Mouse (Mus musculus) neural tube, embryonic 15.5 days (tissue): ENCODE results near the gene Camta1. TPM values are rescaled to one million over a fixed set of nuclear protein-coding genes. Genes with fewer than 3 reads are reported as not detected.
"Not testable (repeated sequence)": the region's sequence is repeated elsewhere in the genome, so short reads cannot be mapped to it uniquely, and the experiment has no call there.

Source experiments
- ATAC-seq: fragments of 200-750 bp; cut with Nextera tagmentation; 2 replicates; pipeline ENCODE4 v1.8.0; 2017; ENCODE audit warnings: mild to moderate bottlenecking, moderate TSS enrichment, moderate library complexity; ENCODE audit not compliant: low FRiP score
- H3K27ac ChIP-seq: fragments of 300-500 bp; sonication (generic); replicated peaks from 2 replicates; pipeline ENCODE4 v1.5.1; 2015; ENCODE audit warnings: mild to moderate bottlenecking, inconsistent platforms
- H3K27me3 ChIP-seq: fragments of 300-500 bp; sonication (generic); replicated peaks from 2 replicates; pipeline ENCODE4 v1.6.1; 2015; ENCODE audit warnings: inconsistent platforms
- H3K36me3 ChIP-seq: fragments of 300-500 bp; sonication (generic); 2 replicates; pipeline ENCODE4 v1.6.1; 2015; ENCODE audit warnings: inconsistent platforms
- H3K4me1 ChIP-seq: fragments of 300-500 bp; sonication (generic); 2 replicates; pipeline ENCODE4 v1.6.1; 2015; ENCODE audit warnings: inconsistent platforms
- H3K4me2 ChIP-seq: fragments of 300-500 bp; sonication (generic); 2 replicates; pipeline ENCODE4 v1.6.1; 2015; ENCODE audit warnings: inconsistent platforms, mild to moderate bottlenecking, moderate library complexity
- H3K4me3 ChIP-seq: fragments of 300-500 bp; sonication (generic); replicated peaks from 2 replicates; pipeline ENCODE4 v1.5.1; 2015; ENCODE audit warnings: mild to moderate bottlenecking, inconsistent platforms
- H3K9ac ChIP-seq: fragments of 300-500 bp; sonication (generic); replicated peaks from 2 replicates; pipeline ENCODE4 v1.6.1; 2015; ENCODE audit warnings: mild to moderate bottlenecking, inconsistent platforms
- H3K9me3 ChIP-seq: fragments of 300-500 bp; sonication (generic); replicated peaks from 2 replicates; pipeline ENCODE4 v1.6.1; 2016; ENCODE audit warnings: inconsistent platforms
- WGBS: fragments of 180-500 bp; shearing (Covaris S2); methylation state at CpG from one replicate; pipeline ENCODE4 v1.1.7; 2015; ENCODE audit warnings: mixed read lengths; 5-methylcytosine and 5-hydroxymethylcytosine counted together
- polyA plus RNA-seq: library from polyadenylated mRNA; unstranded; fragments of >200 nt; fragmentation: Nextera tagmentation; extraction: Ambion mirVana; gene quantifications from 2 replicates; pipeline ENCODE4 v1.2.1, GENCODE M21; 2015

Camta1 gene
- polyA plus RNA-seq, 1 experiment from 2014 or later, result 161 TPM

DNA sequence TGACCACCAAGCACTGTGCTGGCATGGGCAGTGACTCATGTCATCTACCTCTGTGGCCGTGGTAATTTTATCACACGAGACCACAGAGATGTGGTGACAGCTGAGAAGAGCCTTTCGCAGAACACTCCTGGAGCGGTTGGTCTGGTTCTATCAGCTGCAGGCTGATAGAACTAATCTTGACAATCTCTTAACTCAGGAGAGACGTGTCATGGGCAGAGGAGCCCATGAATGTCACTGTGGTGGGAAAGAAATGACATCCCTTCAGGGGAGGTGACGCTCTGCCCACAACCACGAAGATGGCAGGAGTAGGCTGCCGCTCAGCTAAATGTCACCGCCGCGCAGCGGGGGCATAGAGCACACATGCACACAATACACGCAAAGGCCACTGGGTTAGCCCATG lies 937.4 kb downstream of the Camta1 start:
- no peaks in the 10 kb centered on the region for H3K9me3 ChIP-seq
- H3K27ac ChIP-seq, result no peak overlapping the region
- H3K4me1 ChIP-seq, result 0 out of 2 replicates have a peak, but pooled peaks cover 2% of the 10 kb centered on the region
- H3K4me3 ChIP-seq, result no peak overlapping the region
- H3K27me3 ChIP-seq, result no peaks in the 10 kb centered on the region
- 81% methylated on average over 13 of the region's 13 CpGs for WGBS
- H3K9ac ChIP-seq, result no peak overlapping the region
- no peaks in the 10 kb centered on the region for H3K36me3 ChIP-seq
- ATAC-seq, result no peak
- H3K4me2 ChIP-seq, result no peak overlapping the region

DNA sequence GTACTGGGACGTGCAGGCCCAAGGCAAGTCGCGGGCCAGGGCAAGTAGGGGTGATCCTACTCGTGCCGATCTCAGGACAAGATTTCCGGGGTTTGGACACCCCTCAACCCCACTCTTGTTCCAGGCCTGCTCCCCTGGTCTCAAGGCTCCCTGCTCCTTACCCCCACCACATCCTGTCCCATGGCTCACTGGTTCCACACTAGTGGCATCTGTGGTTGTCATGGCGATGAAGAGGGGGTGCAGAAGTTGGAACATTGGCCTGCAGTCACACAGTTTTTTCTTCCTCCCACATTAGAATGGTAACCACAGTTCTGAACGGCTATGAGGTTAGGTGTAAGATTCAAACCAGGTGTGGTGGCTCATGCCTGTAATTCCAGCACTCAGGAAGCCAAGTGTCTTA lies 940.5 kb downstream of the Camta1 start:
- H3K4me3 ChIP-seq, result no peak overlapping the region
- no peak overlapping the region for H3K9ac ChIP-seq
- H3K36me3 ChIP-seq, result no peaks in the 10 kb centered on the region
- H3K9me3 ChIP-seq, result no peaks in the 10 kb centered on the region
- no peaks in the 10 kb centered on the region for H3K4me1 ChIP-seq
- no peaks in the 10 kb centered on the region for H3K27me3 ChIP-seq
- WGBS, result 89% methylated on average over 8 of the region's 8 CpGs
- no peak overlapping the region for H3K4me2 ChIP-seq
- no peak for ATAC-seq
- H3K27ac ChIP-seq, result no peak overlapping the region

DNA sequence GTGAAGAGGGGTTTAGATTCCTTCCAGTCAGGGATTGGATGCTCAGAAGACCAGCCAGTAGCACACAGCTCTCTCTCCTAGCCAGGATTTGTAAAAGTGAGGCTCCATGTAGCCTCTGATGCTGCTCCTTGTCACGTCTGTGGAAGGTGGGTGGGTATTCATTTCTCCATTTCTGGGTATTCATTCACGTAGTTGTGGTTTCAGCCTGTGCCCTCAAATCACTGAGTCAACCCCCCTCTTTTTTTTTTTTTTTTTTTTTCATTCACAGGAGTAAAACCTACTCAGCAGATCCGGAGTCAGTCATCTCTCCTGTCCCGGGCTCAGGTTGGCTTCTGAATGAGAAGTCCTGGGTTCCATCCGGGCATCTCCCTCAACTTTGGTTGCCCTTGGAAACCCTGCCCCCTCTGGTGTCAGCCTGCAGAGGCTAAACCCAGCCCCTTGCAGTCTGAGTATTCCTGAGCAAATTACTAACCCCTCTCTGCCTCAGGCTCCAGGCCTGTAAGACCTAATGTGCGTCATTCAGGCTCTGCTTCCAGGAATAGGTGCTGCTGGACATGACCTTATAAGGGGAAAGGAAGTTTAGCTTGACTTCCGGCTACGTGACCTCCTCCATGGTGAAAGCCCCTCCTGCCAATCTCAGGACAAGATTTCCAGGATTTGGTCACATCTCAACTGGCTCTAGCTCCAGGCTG lies 944.2 kb downstream of the Camta1 start:
- Histone ChIP-seq H3K9me3 (no peaks in the 10 kb centered on the region), H3K9ac (no peak overlapping the region), H3K27me3 (no peaks in the 10 kb centered on the region), H3K4me2 (no peak overlapping the region), H3K27ac (no peak overlapping the region), H3K4me3 (no peak overlapping the region), H3K36me3 (no peaks in the 10 kb centered on the region), H3K4me1 (peaks cover 23% of the 10 kb centered on the region)
- no peak for ATAC-seq
- WGBS, result 75% methylated on average over 8 of the region's 8 CpGs

DNA sequence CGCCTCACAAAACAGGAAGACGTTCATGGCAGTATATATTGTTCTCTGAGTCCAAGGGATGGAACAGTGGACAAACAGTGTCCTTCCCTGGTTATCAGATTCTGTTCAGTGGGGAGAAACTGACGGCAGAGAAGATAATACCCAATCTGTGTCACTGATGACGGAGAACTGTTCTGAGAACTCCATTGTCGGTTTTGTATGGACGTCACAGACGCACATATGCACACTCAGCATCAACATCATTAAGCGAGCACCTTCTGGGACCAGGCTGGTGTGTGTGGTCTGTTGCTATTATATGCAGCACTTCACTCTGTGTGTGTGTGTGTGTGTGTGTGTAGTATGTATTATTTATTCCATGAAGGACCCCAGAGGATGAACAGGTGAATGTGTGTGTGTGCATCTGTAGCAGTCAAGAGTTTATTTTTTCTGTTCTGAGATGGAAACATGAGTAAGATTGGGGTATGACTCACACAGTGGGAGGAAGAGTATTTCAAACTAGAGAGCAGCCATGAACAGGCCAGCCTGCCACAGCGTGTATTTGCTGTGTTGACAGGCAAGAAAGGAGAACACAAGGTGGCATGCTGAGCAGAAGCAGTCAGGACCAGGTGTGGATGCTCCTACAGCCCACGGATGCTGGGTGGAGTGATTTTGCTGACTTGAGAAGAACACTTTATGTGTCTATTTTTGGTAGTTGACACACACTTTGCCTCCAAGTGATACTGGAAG lies 946.3 kb downstream of the Camta1 start:
- Histone ChIP-seq H3K4me1 (peaks cover 23% of the 10 kb centered on the region), H3K4me2 (peak overlapping the region; percentile 71), H3K4me3 (peak overlapping the region; percentile 78), H3K9me3 (no peaks in the 10 kb centered on the region), H3K27me3 (no peaks in the 10 kb centered on the region), H3K27ac (peak overlapping the region; percentile 90), H3K9ac (peak overlapping the region; percentile 79), H3K36me3 (no peaks in the 10 kb centered on the region)
- ATAC-seq, result no peak
- 35% methylated on average over 10 of the region's 10 CpGs for WGBS

DNA sequence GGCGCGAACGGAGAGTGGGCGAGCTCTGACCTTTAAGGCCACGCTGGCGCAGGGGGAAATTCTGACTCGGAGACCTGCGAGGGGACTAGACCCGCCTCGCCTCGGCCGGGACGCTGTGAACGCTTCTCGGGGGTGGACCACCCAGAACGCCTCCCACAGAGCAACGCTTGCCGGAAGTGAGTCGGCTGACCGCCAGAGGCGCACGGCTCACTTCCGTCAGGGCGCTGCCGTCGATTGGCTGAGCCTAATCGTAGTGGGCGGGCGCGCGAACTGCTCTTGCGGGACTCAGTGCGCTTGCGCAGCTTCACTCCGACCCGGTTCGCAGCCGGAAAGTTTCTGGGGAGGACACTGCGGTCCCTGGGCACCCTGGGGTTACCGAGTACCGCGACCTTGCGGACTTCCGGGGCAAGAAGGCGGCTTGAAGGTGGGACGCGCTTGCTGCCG lies 947.4 kb downstream of the Camta1 start, which contains the start of the genes Park7 and Tnfrsf9:
Gene Park7, minus strand, starts transcription at position 148 of the 444 bp plus-strand sequence.
Gene Tnfrsf9, plus strand, starts transcription at position 273 of the 444 bp plus-strand sequence.
- Histone ChIP-seq H3K27me3 (no peaks in the 10 kb centered on the region), H3K4me1 (peaks cover 23% of the 10 kb centered on the region), H3K36me3 (no peaks in the 10 kb centered on the region), H3K4me3 (peak within 1 kb of the TSS; percentile 78), H3K4me2 (peak within 1 kb of the TSS; percentile 71), H3K9me3 (no peaks in the 10 kb centered on the region), H3K9ac (peak within 1 kb of the TSS; percentile 79), H3K27ac (peak within 1 kb of the TSS; percentile 90)
- WGBS, result 0% methylated on average over 48 of the region's 48 CpGs
- peak; percentile 89 for ATAC-seq

DNA sequence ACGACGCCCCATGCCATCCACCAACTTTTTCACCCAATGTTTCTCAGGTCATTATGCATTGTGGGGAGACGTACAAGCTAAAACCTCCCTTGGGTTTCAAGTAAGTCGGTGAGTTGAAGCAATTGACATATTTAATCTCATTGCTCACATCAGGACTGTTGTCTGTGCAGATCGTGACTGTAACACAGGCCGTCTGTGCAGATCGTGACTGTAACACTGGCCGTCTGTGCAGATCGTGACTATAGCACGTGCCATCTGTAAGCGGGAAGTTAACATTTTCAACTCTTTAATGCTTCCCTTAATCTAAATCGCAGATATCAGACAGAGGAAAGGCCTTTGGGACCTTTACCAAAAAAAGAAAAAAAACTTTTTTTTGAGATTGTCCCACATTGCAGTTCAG lies 947.9 kb downstream of the Camta1 start:
- ATAC-seq, result no peak

DNA sequence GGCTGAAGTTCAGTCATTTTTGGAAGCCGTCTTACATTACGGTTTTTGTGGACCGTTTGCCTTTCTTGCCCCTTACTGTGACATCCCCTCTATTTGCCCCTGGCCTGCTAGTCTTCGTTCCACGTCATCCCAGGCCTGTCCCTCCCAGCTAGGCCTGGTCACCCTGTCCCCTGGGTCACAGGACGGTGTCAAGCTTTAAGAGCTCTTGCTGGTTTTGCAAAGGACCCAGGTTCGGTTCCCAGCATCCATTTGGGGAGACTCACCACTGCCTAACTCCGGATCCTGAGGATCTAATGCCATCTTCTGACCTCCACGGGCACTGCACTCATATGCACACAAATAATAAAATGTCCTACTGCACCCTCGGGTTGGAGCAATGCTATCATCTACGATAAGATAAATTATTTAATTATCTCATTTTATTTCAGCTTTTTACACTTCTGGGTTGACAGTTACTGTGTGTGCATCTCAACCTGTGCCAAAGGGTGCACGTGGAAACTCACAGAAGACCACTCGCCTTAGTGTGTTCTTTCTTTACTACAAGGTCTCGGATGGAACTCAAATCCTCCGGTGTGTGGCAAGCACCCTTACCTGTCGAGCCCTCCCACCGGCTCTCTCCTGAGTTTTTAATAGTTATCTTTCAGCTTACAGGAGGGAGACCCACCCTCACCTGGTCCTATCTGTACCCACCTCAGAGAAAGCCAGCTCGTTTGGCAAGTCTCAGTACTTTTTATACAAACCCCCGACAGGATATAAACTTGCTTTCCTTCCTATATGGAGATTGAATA lies 951.3 kb downstream of the Camta1 start:
- Histone ChIP-seq H3K36me3 (peaks cover 9% of the 10 kb centered on the region), H3K4me2 (peak overlapping the region; percentile 49), H3K9ac (no peak overlapping the region), H3K9me3 (no peaks in the 10 kb centered on the region), H3K27me3 (no peaks in the 10 kb centered on the region), H3K4me1 (peaks cover 35% of the 10 kb centered on the region), H3K27ac (peak overlapping the region; percentile 85), H3K4me3 (peak overlapping the region; percentile 72)
- 86% methylated on average over 19 of the region's 19 CpGs for WGBS
- peak; percentile 27 for ATAC-seq

More for the DNA sequence above, 947.9 kb downstream of the Camta1 start:
- 14% methylated on average over 12 of the region's 12 CpGs for WGBS
- no peaks in the 10 kb centered on the region for H3K36me3 ChIP-seq
- H3K9me3 ChIP-seq, result no peaks in the 10 kb centered on the region
- H3K4me2 ChIP-seq, result peak overlapping the region; percentile 71
- peak overlapping the region; percentile 72 for H3K9ac ChIP-seq
- H3K27me3 ChIP-seq, result no peaks in the 10 kb centered on the region
- peak overlapping the region; percentile 90 for H3K27ac ChIP-seq
- H3K4me1 ChIP-seq, result peaks cover 26% of the 10 kb centered on the region
- peak overlapping the region; percentile 78 for H3K4me3 ChIP-seq

DNA sequence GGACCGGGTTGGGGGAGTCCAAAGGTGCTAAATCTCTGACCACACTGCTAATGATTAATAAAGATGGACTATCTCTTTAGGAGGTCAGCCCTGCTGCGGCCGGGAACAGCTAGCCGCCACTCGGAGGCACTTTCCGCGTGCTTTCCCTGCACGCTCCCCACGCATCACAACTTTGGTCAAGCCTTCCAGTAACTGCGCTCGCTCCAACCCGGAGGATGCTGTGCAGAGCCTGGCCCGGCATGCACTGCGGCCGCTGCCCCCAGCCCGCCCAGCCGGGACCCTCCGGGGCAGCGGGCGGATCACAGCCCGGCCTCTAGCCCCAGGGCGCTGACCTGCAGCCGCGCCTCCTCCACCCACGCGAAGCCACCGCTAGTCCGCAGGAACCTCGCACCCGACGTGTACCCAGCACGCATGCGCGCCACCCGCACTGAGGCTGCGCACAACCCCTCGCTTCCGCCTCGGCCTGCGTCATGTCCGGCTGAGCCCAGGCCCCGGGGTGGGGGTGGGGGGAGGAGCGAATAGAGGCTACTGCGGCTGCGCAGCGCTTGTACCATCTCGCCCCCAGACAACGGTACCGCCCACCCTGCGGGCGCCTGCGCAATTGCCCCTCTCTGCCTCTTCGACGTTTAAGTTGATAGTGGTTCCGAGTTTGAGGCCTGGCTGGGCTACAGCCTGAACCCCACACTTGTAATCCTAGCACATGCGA lies 952.1 kb downstream of the Camta1 start:
- Histone ChIP-seq H3K9ac (peak overlapping the region; percentile 89), H3K4me1 (peaks cover 28% of the 10 kb centered on the region)
- WGBS, result under 1% methylated on average over 50 of the region's 56 CpGs

DNA sequence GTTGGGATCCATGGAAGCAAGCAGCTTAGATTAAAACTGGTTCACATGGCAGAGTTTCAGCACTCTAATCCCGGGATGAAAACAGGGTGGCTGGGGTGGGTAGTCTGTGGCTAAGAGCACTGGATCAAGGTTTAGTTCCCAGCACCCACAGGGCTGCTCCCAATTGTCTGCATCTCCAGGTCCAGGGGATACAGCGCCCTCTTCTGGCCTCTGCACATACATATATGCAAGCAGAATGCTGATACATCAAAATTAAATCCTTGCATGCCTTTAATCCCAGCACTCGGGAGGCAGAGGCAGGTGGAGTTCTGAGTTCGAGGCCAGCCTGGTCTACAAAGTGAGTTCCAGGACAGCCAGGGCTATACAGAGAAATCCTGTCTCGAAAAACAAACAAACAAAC lies 953.2 kb downstream of the Camta1 start:
- ATAC-seq, H3K9me3 ChIP-seq, H3K9ac ChIP-seq, H3K27ac ChIP-seq, H3K27me3 ChIP-seq: not testable (repeated sequence)
- Histone ChIP-seq H3K4me1 (peaks cover 24% of the 10 kb centered on the region), H3K4me3 (peak overlapping the region; percentile 72), H3K36me3 (peaks cover 23% of the 10 kb centered on the region), H3K4me2 (peak overlapping the region; percentile 74)
- WGBS, result 82% methylated on average over 5 of the region's 5 CpGs

More for the DNA sequence above, 952.1 kb downstream of the Camta1 start:
- no peaks in the 10 kb centered on the region for H3K27me3 ChIP-seq
- peak; percentile 87 for ATAC-seq
- no peaks in the 10 kb centered on the region for H3K9me3 ChIP-seq
- H3K4me2 ChIP-seq, result peak overlapping the region; percentile 74
- H3K4me3 ChIP-seq, result peak overlapping the region; percentile 72
- peaks cover 15% of the 10 kb centered on the region for H3K36me3 ChIP-seq
- H3K27ac ChIP-seq, result peak overlapping the region; percentile 85

DNA sequence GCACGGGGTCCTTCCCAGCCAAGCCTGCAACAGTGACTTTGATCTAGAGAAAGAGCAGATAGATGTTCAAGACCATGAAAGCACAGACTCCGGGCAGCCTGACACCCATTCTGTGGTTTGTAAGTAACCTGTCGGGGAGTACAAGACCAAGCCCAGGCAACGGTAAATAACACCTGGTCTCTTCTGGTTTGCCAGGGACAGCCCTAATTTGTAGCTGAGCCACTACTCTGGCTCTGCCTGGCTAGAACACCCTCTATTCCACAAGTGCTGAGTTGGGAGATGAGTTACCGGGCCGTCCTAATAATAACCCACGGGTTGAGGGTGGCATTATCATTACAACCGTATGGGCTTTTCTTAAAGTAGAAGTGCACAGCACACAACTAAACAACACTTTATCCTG lies 954.6 kb downstream of the Camta1 start:
- no peak for ATAC-seq
- peaks cover 36% of the 10 kb centered on the region for H3K36me3 ChIP-seq
- WGBS, result 96% methylated on average over 8 of the region's 8 CpGs
- no peak overlapping the region for H3K4me3 ChIP-seq
- no peak overlapping the region for H3K9ac ChIP-seq
- no peak overlapping the region for H3K4me2 ChIP-seq
- H3K4me1 ChIP-seq, result peaks cover 16% of the 10 kb centered on the region
- no peaks in the 10 kb centered on the region for H3K27me3 ChIP-seq
- no peaks in the 10 kb centered on the region for H3K9me3 ChIP-seq
- H3K27ac ChIP-seq, result no peak overlapping the region
